ENCODE assay signal across 30 mouse cellular contexts in the genomic region with DNA sequence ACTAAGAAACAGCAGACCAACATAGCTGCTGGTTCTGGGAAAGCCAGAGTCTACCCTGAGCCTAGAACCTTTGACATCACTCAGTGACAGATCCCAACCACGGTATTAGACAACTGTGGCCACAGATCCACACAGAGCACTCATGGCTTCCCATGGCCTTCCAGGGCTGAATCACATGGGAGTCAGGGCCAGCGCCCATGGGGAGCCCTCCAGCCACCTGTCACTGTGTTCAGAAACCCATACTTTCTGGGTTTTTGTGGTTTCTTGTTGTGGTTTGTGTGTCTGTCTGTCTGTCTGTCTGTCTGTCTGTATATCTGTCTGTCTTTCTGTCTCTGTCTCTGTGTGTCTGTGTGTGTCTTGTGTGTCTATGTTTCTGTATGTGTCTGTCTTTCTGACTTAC. TPM values are rescaled to one million over a fixed set of nuclear protein-coding genes. Genes with fewer than 3 reads are reported as not detected.
A peak's percentile ranks its signal among the peaks of the same experiment; 100 is the strongest.
DNase-seq lines count a peak whose midpoint lies in the region; ATAC-seq and TF ChIP-seq lines count a peak whose summit lies in the region.
"Had no signal": no experiment of that assay in that cellular context is flagged by ENCODE, and none has a peak within 500 bp of the region (broad histone marks: within the 10 kb centered on the region; RNA-seq: fewer than 3 reads in every experiment).

No protein-coding gene starts in this region.

- intact Hi-C loops in left cerebral cortex, postnatal 10 days (cut with DNase I): loop anchor here (10.0 kb wide), 1 partner anchor 299 kb away; no protein-coding TSS in a partner anchor

- no peaks in the 10 kb centered on the region for H3K27me3 ChIP-seq in thymus, adult 2 months (ENCODE audit: control insufficient read depth, insufficient read depth, low read length)
- no peaks in the 10 kb centered on the region for H3K27me3 ChIP-seq in kidney, embryonic 15.5 days
- H3K27me3 ChIP-seq: CH12.LX; embryonic facial prominence, embryonic 13.5 days; forebrain, embryonic 12.5 days; forebrain, embryonic 15.5 days; heart, embryonic 12.5 days; heart, embryonic 15.5 days; hindbrain, embryonic 13.5 days; Patski had no signal

- no peaks in the 10 kb centered on the region for H3K36me3 ChIP-seq in thymus, adult 2 months (ENCODE audit: control insufficient read depth, insufficient read depth, low read length)
- H3K36me3 ChIP-seq in kidney, embryonic 15.5 days: no peaks in the 10 kb centered on the region
- H3K36me3 ChIP-seq: embryonic facial prominence, embryonic 13.5 days; forebrain, embryonic 12.5 days; forebrain, embryonic 15.5 days; G1E; heart, embryonic 12.5 days; heart, embryonic 15.5 days; hindbrain, embryonic 10.5 days; hindbrain, embryonic 13.5 days had no signal

- 29% methylated on average over 2 of the region's 2 CpGs for WGBS in thymus, adult 2 months
- 78% methylated on average over 2 of the region's 2 CpGs for WGBS in kidney, embryonic 15.5 days

- TF ChIP-seq POLR2A in thymus, adult 2 months (IDR thresholded peaks at IDR 0.05; ENCODE audit: control insufficient read depth, extremely low read depth, insufficient read depth, low read length, poor library complexity): no peak

- TF ChIP-seq CTCF in thymus, adult 2 months (IDR thresholded peaks at IDR 0.05; ENCODE audit: borderline replicate concordance, control insufficient read depth, extremely low read depth, insufficient read depth, low read length, poor library complexity): no peak

- no peak for ATAC-seq in kidney, embryonic 15.5 days (replicated peaks; ENCODE audit: low FRiP score)
- ATAC-seq: forebrain, embryonic 15.5 days; hindbrain, embryonic 16.5 days; inflammation-experienced regulatory T-cells, adult 6 months; Patski had no signal

- no peak overlapping the region for H3K9ac ChIP-seq in kidney, embryonic 15.5 days
- H3K9ac ChIP-seq: embryonic facial prominence, embryonic 13.5 days; forebrain, embryonic 12.5 days; forebrain, embryonic 15.5 days; heart, embryonic 12.5 days; heart, embryonic 15.5 days; hindbrain, embryonic 13.5 days had no signal

- H3K4me2 ChIP-seq in kidney, embryonic 15.5 days: no peak overlapping the region
- H3K4me2 ChIP-seq: embryonic facial prominence, embryonic 13.5 days; forebrain, embryonic 12.5 days; forebrain, embryonic 15.5 days; heart, embryonic 12.5 days; heart, embryonic 15.5 days; hindbrain, embryonic 13.5 days had no signal

- no peaks in the 10 kb centered on the region for H3K9me3 ChIP-seq in kidney, embryonic 15.5 days (replicated peaks)
- H3K9me3 ChIP-seq: embryonic facial prominence, embryonic 13.5 days; forebrain, embryonic 12.5 days; forebrain, embryonic 15.5 days; G1E; heart, embryonic 12.5 days; heart, embryonic 15.5 days; hindbrain, embryonic 10.5 days; hindbrain, embryonic 13.5 days had no signal

- H3K27ac ChIP-seq in thymus, adult 2 months (ENCODE audit: control insufficient read depth, insufficient read depth, low read length): peak overlapping the region; percentile 99
- H3K27ac ChIP-seq in kidney, embryonic 15.5 days: no peak overlapping the region
- H3K27ac ChIP-seq: forebrain, embryonic 12.5 days; forebrain, embryonic 15.5 days; heart, embryonic 15.5 days; hindbrain, embryonic 13.5 days had no signal

- no peak overlapping the region for H3K4me3 ChIP-seq in thymus, adult 2 months (ENCODE audit: control insufficient read depth, insufficient read depth, low read length)
- no peak overlapping the region for H3K4me3 ChIP-seq in kidney, embryonic 15.5 days (replicated peaks)
- H3K4me3 ChIP-seq: embryonic facial prominence, embryonic 13.5 days; erythroblast, embryonic 14.5 days; forebrain, embryonic 12.5 days; forebrain, embryonic 15.5 days; heart, embryonic 12.5 days; heart, embryonic 15.5 days; hindbrain, embryonic 10.5 days; hindbrain, embryonic 13.5 days had no signal

- H3K4me1 ChIP-seq in thymus, adult 2 months (replicated peaks; ENCODE audit: control insufficient read depth, insufficient read depth, low read length): peaks cover 75% of the 10 kb centered on the region
- peaks cover 18% of the 10 kb centered on the region for H3K4me1 ChIP-seq in kidney, embryonic 15.5 days
- H3K4me1 ChIP-seq: forebrain, embryonic 15.5 days had no signal

- no peak for DNase-seq in thymus, adult 2 months
- DNase-seq in thymus, postnatal 14 days: no peak
- DNase-seq in CD4-positive helper T cell, adult 2 months (ENCODE audit: low read depth, low spot score): peak; percentile 55
- peak; percentile 52 for DNase-seq in induced T-regulatory cell, adult 2 months (ENCODE audit: low read depth)
- DNase-seq in natural killer cell, adult 2 months (ENCODE audit: low spot score in 2 of 2): peak; percentile 17 to 19
- DNase-seq in adrenal gland, adult (ENCODE audit: inconsistent age in 2 of 2, low spot score in 1 of 2): no peak
- no peak for DNase-seq in left cerebral cortex, postnatal 10 days (ENCODE audit: extremely low spot score in 1 of 2, low spot score in 2 of 2)
- DNase-seq: adrenal gland, postnatal 10 days; adrenal gland, postnatal 36 days; cerebellum, adult 18-20 months; cerebellum, adult 9-10 months; cerebellum, postnatal 14 days; gastrocnemius, postnatal 25 days; heart, adult 18-20 months; heart, postnatal 10 days; heart, postnatal 36 days had no signal

RNA-seq across cellular contexts. Expression of a gene that starts 23.8 kb away (rescaled TPM):
- polyA plus RNA-seq in thymus, adult 2 months (2012; rRNA removed): 56.7 and 74.0 TPM in 2 replicates
- polyA plus RNA-seq in kidney, embryonic 15.5 days (2015; fragmentation: Nextera tagmentation; extraction: Ambion mirVana): 190 and 191 TPM in 2 replicates
- 10 to 100 TPM; 49.3 to 54.0 TPM for total RNA-seq in left cerebral cortex, postnatal 10 days (2021)
- total RNA-seq: CH12.LX had no signal
- polyA plus RNA-seq: G1E, Patski had no signal

Comparison
In these comparisons a context has a peak if more than half of its experiments do, and no peak if none do; other contexts are left out.
1. DNase-seq: peak in CD4-positive helper T cell, adult 2 months (single experiment), induced T-regulatory cell, adult 2 months (single experiment) and natural killer cell, adult 2 months (2 of 2); none in thymus, adult 2 months (single experiment), thymus, postnatal 14 days (single experiment), adrenal gland, adult (0 of 2) and left cerebral cortex, postnatal 10 days (0 of 2).